Mouse (Mus musculus) cerebellum, postnatal 14 days (tissue): ENCODE data around the gene Gm20441.
"Not testable (repeated sequence)": the region's sequence is repeated elsewhere in the genome, so short reads cannot be mapped to it uniquely, and the experiment has no call there.

Experiments used
- DNase-seq, 2 experiments: peaks; one replicate each; pipeline ENCODE4 v3.0.0; 2021; ENCODE audit warnings: mixed read lengths in 2 of 2

Gm20441 gene

GRCm38 (mm10) chr10:75779206-75780174 is 1.3 kb downstream of the Gm20441 start:
- DNase-seq = no peak

GRCm38 (mm10) chr10:75777885-75778284 is 2.9 kb downstream of the Gm20441 start:
- DNase-seq = no peak

- no peak for DNase-seq
Observed at GRCm38 (mm10) chr10:75776562-75776961, 4.2 kb downstream of the Gm20441 start.

- DNase-seq = no peak
Observed at GRCm38 (mm10) chr10:75774587-75774986, 6.2 kb downstream of the Gm20441 start.

GRCm38 (mm10) chr10:75774102-75774501 is 6.7 kb downstream of the Gm20441 start:
- no peak for DNase-seq

GRCm38 (mm10) chr10:75772795-75773664 is 7.7 kb downstream of the Gm20441 start, which contains the start of gene Ddt:
Gene Ddt (minus strand): TSS chr10:75773414.
- peak; percentile 90 to 93 for DNase-seq

GRCm38 (mm10) chr10:75767756-75768155 is 13.0 kb downstream of the Gm20441 start:
- not testable (repeated sequence) for DNase-seq

- no peak for DNase-seq
Observed at GRCm38 (mm10) chr10:75766856-75767255, 13.9 kb downstream of the Gm20441 start.

GRCm38 (mm10) chr10:75764519-75765473 is 16.0 kb downstream of the Gm20441 start:
- DNase-seq = peak; percentile 75 to 87

- peak; percentile 98 for DNase-seq
Observed at GRCm38 (mm10) chr10:75763682-75764518, 16.9 kb downstream of the Gm20441 start, which contains the start of gene Cabin1. Gene Cabin1 (minus strand): TSS chr10:75764341.

GRCm38 (mm10) chr10:75762413-75762812 is 18.3 kb downstream of the Gm20441 start:
- no peak for DNase-seq

GRCm38 (mm10) chr10:75760311-75760710 is 20.4 kb downstream of the Gm20441 start:
- DNase-seq = peak in 1 of 2 experiments; percentile 36

GRCm38 (mm10) chr10:75756719-75757118 is 24.0 kb downstream of the Gm20441 start:
- no peak for DNase-seq

GRCm38 (mm10) chr10:75744017-75744416 is 36.7 kb downstream of the Gm20441 start:
- DNase-seq = peak; percentile 92 to 95

- peak; percentile 38 to 66 for DNase-seq
Observed at GRCm38 (mm10) chr10:75743369-75743768, 37.4 kb downstream of the Gm20441 start.

- DNase-seq = no peak
Observed at GRCm38 (mm10) chr10:75740866-75741265, 39.9 kb downstream of the Gm20441 start.

GRCm38 (mm10) chr10:75725449-75725848 is 55.3 kb downstream of the Gm20441 start:
- no peak for DNase-seq
